Mouse (Mus musculus): Measurements from ENCODE around the gene Pcyt1a.
A peak's percentile ranks its signal among the peaks of the same experiment; 100 is the strongest.
"Not testable (repeated sequence)": the region's sequence is repeated elsewhere in the genome, so short reads cannot be mapped to it uniquely, and the experiment has no call there.

Pcyt1a gene

DNA sequence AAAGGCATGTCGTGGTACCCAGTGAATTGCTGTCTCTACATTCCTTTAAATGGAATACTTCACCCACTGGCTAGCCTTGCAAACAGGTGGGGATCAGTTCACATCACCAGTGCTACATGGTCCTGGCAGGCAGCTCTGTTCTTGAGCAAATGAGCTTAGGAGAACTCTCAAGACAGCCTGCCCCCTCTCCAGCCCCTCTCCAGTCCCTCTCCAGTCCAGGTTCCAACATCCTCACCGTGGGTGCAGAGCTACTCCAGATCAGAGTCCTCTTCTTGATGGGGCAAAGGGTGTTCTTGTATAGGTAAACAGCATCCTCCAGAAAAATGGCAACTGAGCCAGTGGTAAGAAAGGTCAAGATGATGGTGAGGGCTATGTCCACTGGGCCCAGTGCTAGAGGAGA is 48.7 kb downstream of the Pcyt1a start:
- DNase-seq: no peak

DNA sequence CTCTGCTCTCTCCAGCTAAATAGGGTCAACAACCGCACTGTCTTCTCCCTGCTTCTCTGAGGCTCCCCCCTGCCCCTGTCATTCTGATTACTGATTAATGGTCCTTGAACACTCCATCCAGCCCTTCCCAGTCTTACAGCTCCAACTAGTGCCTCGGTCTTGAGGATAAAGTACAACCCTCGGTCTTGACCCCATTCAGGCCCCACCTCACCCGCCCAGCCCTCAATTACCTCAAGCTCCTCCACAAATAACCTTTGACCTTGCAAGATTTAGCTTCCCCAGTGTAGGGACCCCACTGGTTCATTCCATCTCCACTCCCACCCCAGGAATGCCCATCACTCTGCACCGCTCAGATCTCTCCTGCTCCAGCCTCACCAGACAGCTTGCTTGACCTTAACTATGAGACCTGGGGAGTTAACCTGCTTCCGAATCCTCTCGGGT is 53.7 kb downstream of the Pcyt1a start:
- DNase-seq: no peak

DNA sequence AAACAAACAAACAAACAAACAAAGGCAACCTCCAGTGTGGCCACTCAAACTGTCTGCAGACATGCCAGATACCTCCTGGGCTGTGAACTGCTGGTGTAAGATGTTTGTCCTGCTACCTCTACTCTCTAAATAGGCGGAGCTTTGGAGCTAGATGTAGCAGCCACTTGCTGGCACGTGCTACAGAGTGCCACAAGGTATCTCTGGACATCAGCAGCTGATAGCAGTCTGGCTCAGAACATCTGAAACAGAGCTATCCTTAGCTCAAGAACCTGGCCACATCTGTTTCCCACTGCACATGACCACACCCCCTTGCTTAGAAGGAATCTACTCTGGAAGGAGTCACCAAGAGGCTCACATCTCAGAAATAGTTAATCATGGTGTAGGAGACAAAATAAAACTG is 54.5 kb downstream of the Pcyt1a start:
- no peak for DNase-seq

DNA sequence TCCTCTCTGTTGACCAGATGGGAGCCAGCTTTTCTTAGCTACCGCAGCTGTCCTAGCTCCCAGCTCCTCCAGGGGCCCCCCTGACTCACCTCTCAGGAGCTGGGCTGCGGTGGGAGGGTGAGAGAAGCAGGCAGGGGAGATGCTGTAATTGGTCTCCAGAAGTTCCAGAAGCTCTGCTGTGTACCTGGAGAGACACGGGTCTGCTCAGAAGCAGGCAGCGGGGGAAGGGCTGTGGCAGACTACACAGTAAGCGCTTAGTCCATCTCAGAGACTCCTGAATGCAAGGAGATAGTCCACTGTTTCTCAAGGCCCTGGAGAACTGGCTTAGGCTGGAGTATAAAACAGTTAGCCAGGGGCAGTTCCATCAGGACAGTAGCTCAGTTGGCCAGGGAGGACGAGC is 55.3 kb downstream of the Pcyt1a start:
- no peak for DNase-seq

DNA sequence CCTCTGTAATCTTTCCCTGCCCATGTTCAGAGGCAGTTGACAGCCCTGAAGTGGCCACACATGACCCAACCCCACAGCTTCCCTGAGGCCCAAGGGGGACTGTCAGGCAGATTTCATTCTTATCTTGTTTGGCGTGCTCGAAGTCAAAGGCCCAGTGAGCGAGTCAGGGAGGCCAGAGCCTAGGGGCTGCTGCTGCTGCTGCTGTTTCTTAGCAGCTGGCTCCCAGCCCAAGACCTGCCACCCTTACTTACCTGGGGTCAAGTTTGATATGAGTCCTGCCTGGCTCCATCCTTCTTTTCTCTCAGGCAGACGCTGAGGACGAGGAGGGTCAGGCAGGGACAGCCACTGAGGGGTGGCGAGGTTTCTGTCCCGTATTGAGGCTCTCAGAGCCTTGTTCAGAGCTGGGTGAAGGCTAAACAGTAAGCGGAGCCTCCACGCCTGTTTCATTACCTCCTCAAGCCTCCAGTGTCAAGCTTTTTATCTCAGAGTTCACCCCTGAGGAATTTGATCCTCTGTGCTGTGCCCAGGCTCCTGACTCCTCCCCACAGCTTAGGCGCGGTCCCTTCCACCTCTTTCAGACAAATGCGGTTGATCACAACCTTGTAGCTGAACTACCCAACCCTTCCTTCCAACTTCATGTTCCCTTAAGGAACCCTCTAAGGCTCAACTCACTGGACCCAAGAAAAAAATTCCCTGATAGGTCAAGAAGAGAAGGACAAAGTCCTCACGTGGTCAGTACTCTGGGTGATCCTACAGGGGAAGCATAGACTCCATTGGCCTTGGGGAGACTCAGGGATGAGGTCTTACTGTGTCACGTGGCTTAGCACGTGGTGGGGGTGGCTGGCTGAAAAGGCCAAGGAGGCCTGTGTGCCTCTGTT is 56.8 kb downstream of the Pcyt1a start, which contains the start of gene Slc51a:
Gene Slc51a (minus strand): TSS at position 646 of the 878 bp plus-strand sequence.
- DNase-seq: peak; percentile 54

DNA sequence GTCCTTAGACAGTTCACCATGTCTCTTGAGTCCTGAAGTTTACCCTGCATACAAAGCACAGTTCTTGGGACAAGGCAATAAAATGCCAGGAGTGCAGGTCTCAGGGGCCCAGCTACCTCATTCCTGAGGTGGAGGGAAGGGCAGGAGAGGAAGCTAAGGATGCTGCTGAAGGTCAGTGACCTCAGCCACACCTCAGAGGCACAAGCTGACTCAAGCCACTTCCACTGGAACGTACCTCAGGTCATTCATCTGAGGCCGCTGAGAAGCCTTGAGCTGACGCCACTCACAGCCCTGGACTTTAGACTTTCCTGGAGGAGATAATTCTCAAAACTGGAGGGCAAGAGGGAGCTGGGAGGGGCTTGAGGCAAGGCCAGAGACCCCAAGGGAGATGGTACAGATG is 58.2 kb downstream of the Pcyt1a start:
- DNase-seq: no peak

DNA sequence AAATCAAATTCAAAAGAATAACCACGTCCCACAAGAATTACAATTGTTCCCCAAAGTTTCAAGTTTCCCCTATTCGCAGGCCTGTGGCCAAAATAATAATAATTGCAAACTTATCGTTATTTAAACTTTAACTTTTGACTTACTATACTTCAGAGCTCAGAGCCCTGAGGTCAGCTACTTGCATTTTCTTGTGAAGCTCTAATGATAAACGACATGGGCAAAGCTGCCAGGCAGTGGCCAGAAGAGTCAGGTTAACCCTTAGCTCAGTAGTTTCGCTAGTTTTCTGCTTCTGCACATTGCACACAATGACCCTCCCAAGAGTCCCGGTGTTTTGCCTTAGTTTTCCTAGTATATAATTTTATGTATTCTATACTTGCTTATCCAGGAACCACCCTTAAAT is 63.6 kb downstream of the Pcyt1a start:
- DNase-seq: not testable (repeated sequence)

DNA sequence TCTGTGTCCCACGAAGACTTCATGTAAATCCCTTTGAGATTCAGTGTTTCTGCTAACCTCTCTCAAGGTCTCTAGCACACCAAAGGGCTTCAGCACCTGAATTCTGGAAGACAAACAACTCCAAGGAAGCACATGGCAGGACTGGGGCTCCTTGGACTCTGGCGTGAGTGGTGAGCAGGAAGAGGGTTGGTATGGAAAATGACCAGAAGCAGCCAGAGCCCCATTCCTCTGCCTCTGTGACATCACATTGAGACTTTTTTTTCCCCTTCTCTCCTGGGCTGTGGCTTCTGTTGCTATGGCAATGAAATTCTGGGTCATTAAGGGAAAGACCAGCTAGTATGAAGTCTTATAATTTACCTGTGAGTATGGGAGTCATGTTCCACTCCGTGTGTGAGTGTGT is 65.2 kb downstream of the Pcyt1a start, which contains the start of gene Zdhhc19:
Gene Zdhhc19 (plus strand): TSS at position 301 of the 400 bp plus-strand sequence.
- no peak for DNase-seq

DNA sequence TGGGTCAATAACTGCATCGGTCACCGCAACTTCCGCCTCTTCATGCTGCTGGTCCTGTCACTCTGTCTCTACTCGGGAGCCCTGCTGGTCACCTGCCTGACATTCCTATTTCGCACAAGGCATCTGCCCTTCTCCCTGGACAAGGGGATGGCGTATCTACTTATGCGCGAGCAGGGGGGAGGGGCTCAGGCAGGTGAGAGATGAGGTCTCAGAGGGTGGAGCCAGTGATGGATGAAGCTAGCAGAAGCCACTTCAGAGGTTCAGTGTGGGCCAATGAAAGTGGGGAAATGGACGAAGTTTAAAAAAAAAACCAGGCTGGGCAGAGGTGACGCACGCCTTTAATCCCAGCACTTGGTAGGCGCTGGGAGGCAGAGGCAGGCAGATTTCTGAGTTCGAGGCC is 68.3 kb downstream of the Pcyt1a start:
- no peak for DNase-seq

DNA sequence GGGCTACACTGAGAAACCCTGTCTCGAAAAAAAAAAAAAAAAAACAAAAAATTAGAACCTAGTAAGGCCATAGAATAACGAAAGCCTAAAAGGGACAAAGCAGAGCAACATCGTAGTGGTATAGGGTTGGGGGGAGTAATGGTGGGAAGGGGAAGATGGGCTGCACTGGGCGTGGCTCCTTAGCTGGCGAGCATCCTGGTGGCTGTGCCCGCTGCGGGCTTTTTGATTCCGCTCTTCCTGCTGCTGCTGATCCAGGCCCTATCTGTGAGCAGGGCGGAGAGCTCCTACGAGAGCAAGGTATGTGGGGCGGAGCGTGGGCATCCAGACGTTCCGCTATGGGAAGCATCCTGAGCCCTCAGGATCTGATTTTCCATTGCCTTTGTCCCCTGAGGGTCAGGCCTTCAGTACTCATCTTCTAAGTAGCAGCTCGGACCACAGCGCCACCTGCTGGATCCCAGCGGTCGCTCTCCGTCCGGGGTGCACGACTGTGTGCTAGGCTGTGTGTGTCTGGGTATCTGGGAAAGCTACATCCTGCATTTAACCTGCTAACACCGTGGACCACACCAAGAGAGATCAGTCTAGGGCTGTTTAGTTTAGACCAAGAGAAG is 68.8 kb downstream of the Pcyt1a start:
- peak; percentile 91 for DNase-seq

DNA sequence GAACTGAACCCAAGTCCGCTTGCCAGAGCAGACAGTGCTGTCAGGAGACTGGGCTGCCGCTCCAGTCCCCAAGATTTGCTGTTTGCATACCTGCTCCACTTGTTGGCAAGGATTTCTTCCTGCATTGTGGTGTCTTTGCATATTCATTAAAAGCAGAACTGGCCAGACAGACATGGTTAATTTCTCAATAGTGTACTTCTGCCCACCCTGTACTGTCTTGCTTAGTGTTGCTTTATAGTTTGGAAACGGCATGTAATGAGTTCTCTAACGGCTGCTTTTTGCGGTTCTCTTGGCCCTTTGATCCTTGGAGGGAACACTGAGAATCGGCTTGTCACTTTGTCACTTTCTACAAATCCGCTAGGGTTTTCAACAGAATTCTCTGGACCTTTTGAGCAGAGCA is 70.7 kb downstream of the Pcyt1a start:
- DNase-seq: no peak

DNA sequence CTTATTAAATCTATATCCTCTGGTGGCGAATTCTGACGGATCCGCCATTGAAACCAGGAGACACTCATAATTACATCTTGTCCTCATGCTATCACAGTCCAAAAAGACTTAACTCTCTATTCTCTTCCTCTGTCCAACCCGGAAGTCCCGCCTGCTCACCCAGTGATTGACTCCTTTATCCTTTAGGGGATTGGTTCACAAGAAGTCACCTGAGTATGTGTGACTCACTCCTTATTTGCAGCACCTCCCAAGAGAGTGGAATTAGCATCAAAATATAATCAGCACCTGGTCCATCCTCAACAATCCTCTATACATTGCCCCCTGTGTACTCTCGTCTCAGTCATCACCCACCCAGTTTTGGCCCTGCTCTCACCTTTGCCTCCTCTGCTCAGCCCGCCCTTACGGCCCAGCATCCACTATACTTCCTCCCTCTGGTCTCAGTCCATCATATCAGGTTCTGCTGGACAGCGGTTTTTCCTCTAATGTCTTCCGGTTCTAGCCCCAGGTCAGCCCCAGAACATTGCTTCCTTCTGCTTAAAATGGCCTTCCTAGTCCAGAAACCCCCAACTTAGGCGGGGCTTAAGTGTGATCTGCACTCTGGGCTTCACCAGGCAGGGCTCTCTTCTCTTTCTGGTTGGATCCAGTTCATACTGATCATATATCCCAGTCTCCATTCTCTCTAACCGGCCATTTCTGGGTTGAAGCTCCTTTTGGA is 72.1 kb downstream of the Pcyt1a start:
- DNase-seq: no peak

DNA sequence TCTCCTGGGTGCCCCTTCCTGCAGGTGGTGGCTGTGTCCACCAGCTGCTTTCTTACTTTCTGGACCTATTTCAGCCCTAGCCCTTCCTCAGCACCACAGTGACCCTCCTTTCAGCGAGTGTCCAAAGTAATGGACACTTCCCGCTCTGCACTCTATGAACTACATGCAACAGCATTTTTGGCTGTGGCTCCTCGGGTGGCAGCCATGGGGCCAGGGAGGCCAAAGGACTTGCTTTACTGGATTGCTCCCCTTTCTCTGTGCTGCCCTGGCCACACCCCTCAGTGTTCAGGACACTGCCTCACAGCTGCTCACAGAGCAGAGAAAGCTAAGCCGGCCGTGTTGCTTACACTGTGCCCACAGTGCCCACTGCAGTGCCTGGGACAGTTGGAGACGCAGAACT is 72.9 kb downstream of the Pcyt1a start:
- no peak for DNase-seq

DNA sequence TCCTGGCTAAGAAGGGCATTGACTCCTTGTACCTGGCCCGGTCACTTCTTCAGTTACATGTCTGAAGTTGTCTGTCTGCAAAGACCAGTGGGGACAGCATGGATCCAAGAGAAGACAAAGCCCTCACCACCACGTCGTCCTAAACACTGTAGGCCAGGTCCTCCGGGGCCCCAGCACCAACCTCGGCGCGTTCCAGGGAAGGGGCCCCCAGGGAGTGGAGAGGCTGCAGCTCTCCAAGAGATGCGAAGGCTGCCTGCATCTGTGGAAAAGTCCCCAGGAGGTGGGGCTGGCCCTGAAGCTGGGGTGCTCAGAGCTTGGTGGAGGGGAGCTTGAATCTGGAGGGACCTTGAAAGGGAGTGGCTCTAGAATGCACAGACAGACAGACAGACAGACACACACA is 75.6 kb downstream of the Pcyt1a start:
- DNase-seq: no peak

DNA sequence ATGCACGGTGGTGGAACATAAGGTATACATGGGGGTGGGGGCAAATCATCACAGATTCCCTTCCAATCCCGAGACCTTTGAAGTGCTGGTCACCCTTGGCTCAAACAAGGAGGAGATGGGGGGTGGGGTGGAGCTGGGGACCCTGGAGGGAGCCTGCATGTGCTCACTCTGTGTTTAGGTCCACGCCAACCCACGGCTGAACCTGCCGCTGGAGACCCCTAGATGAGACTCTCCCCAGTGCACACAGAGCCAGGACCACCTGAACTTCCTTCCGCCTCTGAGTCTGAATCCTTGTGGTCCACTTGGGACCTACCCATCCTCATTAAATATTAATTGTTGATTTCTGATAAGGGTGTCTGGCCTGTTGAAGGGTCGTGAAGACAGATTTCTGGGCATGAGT is 76.1 kb downstream of the Pcyt1a start:
- DNase-seq: no peak

DNA sequence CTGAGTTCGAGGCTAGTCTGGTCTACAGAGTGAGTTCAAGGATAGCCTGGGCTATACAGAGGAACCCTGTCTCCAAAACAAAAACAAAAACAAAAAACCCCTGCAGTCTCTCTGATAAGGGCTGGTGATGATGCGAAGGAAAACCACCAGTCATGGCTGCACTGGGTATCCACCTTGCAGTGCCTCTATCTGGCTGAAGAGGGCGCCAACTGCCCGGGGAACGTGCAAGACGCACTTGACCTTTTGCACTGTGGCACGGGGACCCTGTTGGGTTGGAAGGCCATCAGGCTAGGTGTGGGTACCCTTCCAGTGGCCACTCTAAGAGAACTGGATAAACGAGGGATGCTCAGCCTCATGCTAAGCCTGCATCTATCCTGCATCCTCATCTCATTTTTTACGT is 76.7 kb downstream of the Pcyt1a start:
- DNase-seq: peak; percentile 58

DNA sequence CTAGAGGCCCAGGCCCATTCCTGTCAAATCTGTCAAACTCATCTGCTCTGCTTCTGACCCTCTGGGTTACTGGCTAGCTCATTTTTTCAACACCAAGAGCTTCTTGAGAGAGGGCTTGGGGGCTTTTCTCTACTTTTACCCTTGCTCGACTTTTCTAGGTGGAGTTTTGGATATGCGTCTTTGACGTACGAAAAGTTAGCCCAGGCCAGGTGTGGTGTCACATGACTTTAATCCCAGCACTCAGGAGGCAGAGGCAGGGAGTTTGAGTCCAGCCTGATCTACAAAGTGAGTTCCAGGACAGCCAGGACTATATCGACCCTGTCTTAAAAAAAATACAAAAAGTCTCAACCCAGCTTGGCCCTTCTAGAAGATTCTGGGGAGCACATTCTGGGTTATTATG is 77.3 kb downstream of the Pcyt1a start:
- no peak for DNase-seq

DNA sequence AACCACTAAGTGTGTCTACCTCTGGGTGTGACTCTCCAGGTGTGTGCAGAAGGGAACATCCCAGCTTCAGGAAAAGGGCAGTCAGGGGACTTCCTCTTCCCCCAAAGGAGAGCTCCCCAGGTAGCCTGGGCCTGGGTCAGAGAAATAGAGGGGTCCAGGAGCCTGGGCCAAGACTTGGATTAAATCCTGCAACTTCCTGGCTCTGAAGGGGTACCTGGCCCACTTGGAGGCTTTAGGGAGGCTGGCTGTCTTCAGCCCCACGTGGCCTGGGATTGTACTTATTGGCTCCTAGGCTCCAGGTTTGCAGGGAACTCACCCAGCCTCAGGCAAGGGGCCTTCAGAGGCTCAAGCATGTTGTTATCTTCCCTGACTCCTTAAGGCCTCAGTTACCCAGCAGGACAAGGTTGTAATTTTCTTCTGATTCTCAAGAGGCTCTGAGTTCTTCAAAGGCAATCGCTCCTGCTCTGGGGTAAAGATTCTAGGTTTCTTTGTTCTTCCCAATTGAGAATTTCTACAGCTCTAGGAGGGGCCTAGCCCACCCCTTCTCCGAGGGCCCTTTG is 77.9 kb downstream of the Pcyt1a start:
- DNase-seq: no peak

DNA sequence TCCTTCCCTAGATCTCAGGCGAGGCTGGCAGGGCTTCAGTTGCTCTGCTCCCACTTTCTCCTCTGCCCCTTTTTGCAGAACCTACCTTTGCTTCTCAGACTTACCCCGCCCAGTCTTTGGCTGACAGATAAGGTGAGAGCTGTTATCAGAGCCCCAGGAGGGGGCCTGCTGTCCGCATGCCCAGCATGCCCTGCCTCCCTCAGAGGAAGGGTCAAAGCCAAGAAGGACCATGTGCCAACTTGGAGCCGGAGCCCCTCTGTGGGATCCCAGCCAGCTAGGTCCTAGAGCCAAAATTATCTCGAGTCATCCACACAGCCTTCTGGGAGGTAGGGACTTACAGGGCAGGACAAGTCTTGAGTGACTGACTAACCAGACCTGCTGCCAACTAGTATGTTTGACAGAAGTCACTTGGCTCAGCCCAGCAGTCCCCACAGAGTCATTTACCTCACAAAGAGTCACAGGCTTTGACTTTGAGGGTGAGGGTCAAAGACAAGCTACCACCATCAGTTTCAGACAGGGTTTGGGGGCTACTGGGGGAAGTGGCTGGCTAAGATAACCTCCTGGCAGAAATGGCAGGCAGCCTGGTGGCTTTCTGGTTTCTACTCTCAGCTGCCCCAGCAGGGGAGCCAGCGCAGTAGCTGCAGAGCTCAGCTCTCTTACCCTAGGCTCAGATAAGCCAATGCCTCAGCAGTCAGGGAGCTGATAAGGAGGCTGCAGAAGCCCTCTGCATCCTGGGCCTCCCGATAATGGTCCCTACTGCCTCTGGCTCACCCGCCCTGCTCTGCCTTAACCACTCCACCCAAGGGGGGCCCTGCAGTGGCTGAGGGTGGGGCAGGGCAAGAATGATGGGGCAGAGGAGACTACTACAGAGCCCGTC is 78.6 kb downstream of the Pcyt1a start:
- no peak for DNase-seq

DNA sequence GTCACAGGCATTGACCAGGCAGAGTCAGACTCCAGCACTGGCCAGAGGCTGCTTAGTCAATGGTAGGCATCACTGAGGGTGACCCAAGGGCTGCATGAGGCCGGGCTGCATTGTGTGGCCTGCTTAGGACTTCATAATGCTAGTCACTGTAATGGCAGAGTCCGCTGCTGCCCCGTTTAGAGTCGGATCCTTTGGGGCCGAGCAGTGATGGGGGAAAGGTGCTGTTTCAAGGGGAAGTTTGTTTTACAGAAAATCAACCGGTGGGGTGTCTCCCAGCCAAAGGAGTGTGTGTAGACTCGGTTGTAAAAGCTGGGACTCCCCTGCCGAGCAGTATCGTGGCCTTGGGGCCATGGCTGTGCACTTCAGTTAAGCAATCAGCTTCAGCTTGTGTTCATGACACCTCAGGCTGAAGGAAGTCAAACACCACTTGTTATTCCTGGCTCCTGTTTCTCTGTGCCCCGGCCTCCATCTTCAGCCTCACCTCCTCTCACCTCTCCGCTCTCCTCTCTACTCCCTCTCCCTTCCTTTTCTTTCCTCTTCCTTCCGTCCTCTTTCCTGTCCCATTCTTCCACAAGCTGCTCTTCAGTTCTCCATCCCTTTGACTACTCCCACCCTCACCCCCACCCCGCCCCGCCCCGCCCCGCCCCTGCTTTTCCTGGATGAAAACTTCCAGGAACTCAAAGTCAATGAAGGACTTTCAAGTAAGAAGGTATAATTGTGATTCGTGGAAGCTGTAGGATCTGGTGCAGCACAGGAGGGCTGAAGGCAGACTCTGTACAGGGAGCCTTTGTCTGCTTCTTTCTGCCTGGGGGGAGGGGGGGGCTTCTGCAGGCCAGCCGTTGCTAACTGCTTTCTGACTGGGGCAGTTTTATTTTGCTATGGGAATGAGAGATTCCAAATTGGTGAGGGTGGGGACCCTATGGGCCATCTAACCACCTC is 79.9 kb downstream of the Pcyt1a start:
- no peak for DNase-seq

DNA sequence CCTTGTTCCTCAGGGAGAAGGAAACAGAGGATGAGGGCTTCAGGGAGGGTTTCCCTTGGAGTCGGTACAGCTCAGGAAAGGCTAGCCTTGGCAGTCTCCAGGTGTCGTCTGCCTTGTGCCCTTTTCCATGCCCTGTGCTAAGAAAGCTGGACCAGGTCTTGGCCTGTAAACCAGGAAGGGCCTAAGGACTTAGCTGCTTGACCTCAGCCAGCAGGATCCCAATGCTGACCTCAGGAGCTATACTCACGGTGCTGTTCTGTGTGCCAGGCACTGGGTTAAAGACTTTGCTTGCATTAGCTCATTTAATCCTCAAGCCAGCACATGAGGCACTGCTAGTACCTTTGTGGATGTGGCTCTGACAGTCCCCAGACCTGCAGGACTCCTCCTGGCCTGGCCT is 80.6 kb downstream of the Pcyt1a start:
- no peak for DNase-seq

Measured in retina, postnatal 1 day (tissue).